Mouse (Mus musculus) cerebellum, postnatal 10 days (tissue): ENCODE measurements at regions not wholly inside any gene's neighbourhood (a gene's known extent, or its start where the extent isn't known, plus 50 kb on each side); places are given as distances from the start of the nearest gene placed in this dataset.

ENCODE experiments used
- DNase-seq, 2 experiments: peaks; one replicate each; pipeline ENCODE4 v3.0.0; 2021; ENCODE audit warnings: mixed read lengths in 2 of 2

DNA sequence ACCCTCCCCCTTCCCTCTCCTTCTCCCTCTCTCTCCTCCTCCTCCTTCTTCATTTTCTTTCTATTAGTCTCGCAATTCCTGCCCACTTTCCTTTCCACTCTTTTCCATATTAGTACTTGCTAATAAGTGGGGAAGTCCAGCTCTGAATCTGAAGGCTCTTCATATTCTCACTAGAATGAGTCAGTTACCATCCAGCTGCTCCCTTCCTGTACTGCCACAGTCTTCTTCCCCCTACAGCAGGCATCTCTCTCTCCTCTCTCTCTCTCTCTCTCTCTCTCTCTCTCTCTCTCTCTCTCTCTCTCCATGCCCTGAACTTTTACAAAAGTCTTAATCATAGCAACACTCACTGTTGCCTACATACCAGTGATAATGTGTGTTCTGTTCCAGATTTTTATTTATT, 226.6 kb upstream of the Pter start:
- DNase-seq, result no peak

DNA sequence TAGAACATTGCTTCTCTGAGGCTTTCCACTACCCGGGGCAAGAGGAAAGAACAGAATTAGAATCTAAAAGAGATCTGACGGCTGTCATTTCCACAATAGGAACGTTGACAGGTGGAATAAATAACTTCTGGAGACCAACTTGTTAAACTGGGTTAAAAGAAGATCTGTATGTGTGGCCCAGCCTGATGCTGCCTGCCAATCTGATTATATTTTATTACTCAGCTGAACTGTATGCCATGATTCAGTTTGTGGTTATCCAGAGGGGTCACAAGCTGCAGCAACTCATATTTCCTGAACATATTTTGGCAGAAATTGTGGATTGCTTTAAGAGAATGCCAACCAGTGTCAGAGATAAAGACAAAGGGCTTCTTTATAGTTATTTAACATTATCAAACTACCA, 224.5 kb upstream of the Pter start:
- DNase-seq, result no peak

DNA sequence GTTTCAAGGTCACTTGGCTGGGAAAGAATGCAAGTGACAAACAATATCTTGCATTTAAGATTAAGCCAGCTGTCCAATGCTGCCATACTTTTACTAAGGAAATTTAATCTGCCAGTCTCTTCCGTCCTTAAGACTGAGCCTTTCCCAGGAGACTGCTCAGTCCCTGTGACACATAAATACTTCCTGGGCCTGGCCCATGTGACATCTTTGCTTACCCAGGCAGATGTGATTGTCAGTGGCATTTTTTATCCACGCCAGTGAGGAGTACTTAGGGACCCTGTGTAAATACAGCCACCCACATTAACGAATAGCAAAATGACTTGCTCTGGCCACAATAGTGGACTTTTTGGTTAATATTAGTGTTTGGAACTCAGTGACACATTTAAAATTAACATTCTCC, 216.3 kb upstream of the Pter start:
- no peak for DNase-seq

DNA sequence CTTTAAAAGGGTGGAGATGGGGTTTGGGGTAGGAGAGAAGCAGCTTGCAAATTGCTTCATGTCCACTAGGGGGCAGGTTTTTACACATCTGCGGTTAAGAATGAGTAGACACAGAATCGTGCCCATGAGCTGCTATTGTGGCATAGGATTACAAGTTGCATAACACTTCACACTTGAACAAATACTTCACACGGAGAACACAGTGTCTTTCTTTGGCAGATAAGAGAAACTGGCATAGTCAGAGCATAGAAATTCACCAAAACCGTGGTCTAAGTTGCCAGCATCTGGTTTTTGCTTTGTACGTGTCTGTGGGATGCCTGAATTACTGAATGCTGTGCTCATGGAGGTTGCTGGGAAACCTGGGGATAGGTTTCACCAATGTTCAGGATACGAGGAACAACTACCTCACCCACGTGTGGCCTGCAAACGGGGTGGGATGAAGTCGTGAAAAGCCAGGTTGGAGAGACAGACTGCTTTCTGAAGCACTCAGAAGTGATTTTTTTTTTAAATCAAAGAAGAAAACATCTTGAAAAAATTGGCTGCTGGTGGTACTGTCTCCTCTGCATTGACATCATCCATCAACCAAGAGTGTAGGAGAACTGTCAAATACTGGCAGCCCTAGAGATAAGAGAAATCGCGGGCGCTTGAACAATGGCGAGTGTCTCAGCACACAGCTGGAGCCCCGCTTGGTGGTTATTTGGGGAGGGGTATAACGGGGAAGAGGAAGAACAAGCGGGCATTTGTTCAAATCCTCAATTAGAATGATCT, 214.5 kb upstream of the Pter start:
- peak; percentile 80 to 84 for DNase-seq

DNA sequence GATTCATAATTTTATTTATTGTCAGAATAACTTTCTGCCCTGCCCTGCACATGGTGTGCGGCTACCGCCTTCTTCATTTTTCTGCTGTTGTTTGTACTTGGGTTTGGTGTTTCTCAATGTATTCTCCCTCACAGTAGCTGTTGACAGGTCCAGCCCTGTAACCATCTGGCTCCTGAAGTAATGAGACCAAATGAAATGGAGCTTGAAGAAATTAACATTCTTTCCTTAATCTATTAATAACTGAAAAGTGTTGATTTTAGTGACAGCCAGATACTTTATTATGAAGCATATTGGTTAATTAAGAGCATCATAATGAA, 214.0 kb upstream of the Pter start:
- no peak for DNase-seq

DNA sequence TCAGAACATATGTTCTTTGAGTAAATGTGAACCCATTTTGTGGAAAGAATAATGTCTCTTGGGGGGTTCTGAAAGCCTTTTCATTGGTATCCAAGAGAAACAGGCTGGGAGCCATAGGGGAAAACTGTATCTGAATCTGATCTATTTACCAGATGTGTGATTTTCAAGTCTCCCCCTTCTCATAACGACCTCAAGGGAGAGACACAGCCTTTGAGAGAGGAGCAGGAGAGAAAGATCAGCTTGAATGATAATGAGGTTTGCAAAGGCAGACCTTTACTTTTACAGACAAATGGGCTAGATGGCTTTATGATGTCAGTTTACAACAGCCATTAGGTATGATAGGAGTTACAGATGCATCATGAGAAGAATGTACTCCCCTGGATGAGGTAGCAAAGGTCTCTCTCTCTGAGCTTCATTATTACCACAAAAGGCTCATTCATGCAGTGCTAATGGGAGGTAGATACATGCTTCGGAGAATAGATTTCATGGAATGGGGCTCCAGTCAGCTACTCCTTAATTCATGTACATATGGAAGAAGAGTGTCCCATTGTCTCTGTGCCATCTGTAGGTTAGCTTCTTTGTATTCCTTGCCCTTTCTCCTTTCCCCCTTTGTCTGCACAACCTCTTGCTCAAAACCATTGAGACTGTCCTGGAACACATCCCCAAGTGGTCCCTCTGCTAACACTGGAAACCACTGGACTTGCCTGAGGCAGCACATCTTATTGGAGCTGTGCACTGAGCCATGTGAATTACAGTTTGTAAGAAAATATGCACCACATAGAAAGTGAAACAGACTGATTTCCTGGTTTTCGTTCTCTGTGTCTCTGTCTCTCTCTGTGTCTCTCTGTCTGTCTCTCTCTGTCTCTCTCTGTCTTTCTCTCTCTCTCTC, 207.5 kb upstream of the Pter start:
- no peak for DNase-seq

DNA sequence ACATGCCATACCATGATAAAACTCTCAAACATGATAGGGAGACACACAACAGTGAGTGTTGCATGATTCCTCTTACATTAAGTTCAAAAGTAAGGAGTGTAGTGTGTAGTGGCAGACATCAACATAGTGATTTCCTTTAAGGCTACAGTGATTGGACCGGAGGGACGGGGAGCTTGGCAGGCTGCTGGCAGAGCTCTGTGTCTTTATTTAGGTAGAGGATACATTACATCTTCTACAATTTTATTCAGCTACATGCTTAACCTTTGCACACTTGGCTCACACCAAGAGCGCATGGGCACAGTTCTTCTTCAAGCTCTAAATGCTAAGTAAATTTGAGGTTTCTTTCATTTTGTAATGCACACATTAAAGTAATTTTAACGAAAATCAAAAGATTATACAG, 194.6 kb upstream of the Pter start:
- no peak for DNase-seq

DNA sequence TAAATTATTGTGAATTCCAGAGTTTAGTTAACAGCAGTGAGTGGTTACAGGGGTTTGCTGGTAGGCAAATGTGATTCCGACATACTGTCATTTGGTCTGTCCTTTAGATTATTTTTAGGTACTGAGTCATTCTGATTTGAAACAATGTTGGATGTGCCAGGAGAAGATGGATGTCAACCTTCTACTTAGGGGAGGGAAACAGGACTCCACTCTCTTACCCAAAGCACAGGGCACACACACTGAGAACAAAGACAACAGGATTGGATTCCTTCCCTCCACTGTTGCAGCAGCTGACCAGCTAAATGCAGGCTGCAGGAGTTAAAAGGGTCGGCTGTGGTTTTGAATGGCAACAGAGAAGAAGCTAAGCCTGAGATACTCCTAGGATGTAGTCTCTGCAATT, 186.7 kb upstream of the Pter start:
- no peak for DNase-seq

DNA sequence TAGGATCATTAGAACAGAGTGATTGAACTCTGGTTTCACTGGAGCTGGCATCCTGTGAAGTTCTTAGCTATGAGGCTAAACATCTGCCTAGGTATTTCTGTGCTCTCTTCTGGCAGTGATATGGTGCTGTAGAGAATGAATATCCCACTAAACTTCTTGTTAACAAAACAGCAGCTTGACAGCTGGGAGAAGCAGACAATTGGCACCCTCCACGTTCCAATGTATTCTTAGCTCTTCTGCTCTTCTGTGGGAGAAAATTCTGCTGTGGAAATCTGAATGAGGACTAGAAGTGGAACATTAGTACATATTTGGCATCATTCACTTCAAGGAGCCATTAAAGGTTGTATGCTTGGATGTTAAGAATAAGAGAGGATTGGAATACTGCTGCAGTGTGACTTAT, 177.0 kb upstream of the Pter start:
- no peak for DNase-seq

DNA sequence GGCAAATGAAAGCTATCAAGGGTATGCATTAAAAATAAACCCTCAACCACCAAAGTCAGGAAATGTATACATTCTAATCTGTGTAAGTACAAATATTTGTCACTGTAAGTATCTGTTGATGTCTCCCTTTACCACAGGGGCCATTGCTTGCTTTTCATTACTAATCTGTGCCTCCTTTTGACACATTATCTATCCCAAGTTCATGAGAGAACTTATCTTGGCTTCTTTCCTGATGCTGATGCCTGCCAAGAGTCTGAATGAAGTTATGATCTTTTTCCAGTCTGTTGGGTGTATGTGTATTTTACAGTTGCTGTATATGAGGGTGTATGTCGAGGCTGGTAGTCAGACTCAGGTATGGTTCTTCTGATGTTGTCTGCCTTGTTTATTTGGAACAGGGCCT, 165.0 kb upstream of the Pter start:
- no peak for DNase-seq

DNA sequence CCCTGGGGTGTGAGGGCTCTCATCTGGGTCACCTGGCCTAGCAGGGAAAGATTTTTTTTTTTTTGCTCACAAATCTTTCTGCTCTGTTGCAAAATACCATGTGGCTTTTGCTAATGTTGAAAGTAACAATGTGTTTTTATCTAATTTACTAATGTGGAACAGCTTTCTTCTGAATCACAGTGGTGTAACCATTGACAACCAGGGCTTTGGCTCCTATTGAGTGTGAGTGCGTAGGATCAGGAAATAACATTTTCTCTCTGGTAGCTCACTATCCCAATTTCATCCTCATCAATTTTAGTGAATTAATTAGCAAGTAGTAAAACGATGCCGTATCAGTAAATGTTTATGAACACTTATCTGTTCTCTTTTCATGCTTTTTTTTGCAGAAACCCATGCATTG, 163.9 kb upstream of the Pter start:
- no peak for DNase-seq

DNA sequence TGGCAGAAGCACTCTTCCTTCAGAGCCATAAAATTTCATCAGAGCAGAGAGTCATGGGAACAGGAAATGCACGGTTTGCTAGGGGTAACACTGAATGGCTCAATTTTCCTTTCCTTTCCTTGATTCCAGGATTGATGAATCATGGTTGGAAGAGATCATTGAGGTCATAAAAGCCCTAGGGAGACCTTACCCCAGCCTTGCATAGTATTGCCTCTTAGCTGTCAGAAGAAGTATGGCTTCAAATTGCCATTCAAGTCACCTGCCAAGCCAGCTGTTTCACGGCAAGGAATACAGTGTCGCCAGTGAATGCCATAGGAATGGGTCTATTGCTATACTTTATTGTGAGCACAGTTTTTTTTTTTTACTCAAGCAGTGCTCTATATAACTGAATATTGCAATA, 162.4 kb upstream of the Pter start:
- no peak for DNase-seq

DNA sequence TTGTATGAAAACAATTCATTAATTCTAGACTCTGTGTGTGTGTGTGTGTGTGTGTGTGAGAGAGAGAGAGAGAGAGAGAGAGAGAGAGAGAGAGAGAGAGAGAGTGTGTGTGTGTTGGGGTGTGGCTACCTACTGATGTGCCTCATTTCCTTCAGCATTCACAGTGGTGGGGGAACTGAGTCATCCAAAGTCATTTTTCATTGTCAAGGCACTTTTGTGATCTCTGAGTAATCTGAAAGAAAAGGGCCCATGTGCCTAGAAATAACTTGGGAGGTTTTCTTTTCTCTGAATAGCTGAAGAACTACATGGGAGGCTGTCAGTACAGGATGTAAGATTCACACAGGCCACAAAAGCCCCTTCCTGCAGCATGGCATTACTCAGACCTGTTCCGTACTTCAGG, 159.3 kb upstream of the Pter start:
- no peak for DNase-seq

DNA sequence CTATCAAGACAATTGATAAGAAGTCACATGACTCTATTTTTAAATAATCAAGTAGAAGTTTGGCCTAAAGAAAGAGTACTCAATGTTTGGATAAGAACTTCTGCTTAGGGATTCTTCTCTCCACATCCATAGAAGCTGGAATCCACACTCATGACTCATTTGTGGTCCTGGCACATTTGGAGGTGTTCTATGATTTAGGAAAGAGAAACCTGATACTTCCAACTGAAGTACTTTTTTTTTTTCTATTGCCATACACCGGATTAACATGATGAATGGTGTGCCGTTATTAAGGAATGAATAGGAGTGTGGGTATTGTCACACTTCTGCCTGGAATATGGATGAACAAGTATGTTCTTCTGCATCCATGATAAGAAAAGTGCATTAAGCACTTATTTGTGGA, 158.5 kb upstream of the Pter start:
- DNase-seq, result no peak

DNA sequence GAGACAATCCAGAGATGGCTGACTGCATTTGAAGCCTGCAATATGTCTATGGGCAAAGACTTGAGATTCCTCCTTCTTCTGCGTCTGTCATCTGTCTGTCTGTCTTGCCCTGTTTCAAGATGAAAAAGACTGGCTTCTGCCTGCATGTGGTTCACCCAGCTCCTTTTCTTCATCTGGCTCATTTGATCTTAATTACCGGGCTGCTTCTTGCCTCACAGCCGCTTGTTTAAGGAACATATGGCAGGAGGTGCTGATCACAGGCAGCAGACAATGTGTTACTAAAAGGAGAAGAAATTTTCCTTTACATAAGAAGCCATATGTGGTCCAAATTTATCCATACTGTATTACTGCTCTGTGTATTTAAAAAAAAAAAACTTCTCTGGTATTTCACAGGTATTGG, 147.0 kb upstream of the Pter start:
- DNase-seq, result peak in 1 of 2 experiments; percentile 5

DNA sequence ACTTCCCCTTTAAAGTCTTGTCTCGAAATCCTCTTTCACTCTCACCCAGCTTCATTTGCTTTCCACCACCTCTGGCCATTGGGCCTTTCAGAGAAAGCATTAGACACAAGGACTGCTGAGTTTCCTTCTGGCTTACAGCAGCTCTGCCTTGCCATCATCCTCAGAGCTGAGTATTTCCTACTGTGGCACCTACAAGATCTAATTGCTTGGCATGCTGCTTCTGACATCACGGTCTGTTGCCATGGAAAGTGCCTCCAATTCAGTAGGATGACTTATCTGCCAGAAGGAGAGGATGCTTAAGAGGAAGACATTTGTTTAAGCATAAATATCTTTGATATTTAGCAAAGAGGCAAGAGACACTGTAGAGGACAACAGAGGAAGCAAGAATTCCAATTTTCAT, 146.1 kb upstream of the Pter start:
- peak in 1 of 2 experiments; percentile 12 for DNase-seq

DNA sequence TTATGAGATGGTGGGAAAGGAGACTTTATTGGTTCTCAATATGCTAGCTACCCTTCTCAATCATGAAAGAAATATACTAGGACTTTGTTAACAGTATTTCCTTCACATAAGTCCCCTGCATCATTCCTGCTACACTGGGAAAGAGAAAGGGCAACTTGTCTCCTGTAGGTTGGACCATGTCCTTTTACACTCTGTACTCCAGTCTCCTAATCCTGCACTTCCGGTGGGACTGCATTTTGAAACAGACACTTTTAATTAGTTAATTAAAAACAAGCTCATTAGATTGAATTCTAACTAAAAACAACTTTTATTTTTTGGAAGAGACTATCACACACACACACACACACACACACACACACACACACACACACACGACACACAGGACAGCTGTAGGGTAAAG, 131.2 kb upstream of the Pter start:
- no peak for DNase-seq

DNA sequence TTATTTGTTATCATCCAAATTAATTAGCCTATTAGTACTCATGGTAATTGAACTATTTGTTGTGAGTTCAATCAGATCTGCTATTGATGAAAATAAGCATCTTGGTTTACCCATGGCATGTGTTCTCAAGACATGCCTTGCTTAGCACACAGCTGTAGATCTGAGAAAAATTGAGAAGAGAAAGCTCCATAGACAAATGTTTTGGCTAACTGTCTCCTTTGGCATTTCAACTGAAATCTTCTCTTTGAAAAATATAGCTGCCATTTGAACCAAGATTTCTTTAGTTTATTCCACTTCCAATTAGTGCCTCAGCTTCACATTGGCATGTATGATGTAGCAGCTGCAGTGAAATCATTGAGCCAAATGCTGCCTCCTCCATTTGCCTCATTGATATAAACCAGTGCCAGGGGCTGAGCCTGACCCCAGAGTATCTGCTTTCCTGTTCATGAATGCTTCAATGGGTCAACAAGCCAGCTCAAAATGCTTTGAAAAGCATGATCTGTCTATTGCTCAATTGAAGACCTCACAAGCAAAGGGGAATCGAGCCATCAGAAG, 126.1 kb upstream of the Pter start:
- DNase-seq, result peak; percentile 33 to 43

DNA sequence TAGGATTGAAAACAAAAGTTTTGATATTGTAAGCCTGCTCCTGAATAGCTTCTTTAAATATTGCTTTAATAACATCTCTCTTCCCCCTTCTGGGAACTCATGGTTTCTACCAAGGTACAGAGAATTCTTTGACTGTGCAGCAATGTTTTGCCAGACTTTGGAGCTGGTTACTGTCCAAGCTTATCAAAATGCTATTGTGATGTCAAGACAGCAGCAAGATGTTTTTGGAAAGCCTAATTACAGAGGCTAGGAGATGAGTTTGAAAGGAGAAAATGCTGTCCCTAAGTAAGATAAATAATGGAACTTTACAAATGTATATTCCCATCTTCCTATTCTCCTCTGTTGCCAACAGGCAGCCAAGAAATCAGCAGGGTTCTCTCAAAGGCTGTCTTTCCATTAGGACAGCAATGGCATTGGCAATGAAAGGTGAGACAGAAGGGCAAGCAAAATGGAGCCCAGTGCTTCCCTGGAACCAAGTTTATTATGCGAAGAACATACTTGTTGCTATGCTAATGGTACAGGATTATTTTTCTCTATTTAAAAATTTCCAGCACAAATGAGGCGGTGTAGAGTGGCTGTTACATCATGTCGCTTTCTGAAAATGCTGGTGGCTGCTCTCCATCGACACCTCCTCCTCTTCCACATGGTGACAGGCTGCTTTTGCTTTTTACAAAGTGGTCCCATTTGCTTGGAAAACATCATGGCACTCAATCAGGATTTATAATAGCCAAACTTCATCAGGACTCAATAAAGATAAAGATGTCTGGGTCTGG, 124.5 kb upstream of the Pter start:
- DNase-seq, result peak; percentile 39 to 59

DNA sequence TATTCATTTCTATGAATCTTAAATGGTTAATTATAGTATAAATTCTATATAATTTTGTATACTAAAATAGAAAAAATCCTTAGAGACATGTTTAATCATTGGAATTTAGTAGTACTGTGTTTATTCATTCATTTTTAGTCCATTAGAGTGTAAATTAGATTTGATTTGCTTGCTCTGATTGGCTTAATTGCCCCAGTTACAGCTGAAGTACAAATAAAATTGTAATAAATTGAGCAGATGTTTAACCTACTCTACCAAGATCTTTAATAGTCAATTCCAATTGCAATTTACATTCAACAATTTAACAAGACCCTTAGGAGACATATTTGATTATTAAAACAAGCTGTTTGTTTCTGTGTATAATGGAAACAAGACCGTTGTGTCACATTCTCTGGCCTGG, 121.2 kb upstream of the Pter start:
- no peak for DNase-seq

DNA sequence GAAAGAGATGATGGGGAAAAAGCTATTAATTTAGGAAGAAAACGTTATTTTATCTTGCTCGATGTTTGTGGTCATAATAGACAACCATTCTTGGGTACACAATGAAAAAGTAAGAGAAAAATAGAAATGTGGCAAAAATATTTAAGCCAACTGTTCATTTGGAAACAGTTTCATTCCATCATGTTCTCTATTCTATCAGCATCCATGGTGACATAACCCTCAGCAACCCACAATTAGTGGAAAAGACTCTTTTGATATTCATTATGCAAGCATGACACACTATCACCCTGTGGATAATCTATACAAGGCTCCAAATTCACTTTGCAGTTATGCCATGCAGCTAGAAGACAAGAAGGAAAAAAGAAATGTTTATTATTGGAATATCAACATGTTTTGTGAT, 118.7 kb upstream of the Pter start:
- no peak for DNase-seq

DNA sequence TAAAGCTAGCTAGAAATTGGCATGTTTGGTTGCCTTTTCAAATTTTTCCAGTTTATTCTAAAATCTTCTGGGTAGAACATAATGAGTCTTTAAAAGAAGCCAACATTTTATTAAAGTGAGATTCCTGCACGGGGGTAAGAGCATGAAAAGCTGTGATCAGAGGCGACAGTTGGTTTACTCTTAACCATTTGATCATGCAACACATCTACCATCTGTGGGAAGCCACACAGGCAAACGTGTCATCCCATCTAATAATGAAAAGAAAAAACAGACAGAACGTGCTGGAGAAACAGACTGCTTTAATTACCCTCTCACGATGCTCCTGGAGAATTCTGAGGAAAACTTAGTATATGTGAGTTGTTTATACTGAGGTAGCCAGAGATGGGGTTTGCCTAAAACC, 115.4 kb upstream of the Pter start:
- no peak for DNase-seq

DNA sequence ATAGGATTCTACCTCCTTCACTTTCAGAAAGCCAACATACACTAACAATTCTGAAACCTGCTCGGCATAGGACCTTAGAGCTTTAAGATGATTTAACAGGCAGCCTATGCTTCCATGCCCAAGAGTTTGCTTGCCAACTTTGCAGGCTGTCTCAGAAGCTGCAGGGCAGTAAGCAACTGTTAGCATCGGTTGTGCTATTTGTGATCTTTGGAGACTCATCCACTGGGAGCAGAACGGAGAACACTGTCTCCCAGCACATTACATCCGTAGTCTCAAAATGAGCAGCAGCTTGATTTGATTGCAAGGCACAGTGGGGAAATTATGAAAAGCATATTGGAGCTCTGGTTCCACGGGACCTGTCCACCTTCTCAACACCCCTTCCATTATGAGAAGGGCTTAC, 108.5 kb upstream of the Pter start:
- peak in 1 of 2 experiments; percentile 1 for DNase-seq
